ENCODE assay signal across 19 mouse cellular contexts in genomic region chr19:56451867-56452266, GRCm38 (mm10). TPM values are rescaled to one million over a fixed set of nuclear protein-coding genes. Genes with fewer than 3 reads are reported as not detected.
DNase-seq lines count a peak whose midpoint lies in the region; ATAC-seq and TF ChIP-seq lines count a peak whose summit lies in the region.
"Had no signal": no experiment of that assay in that cellular context is flagged by ENCODE, and none has a peak within 500 bp of the region (broad histone marks: within the 10 kb centered on the region; RNA-seq: fewer than 3 reads in every experiment).

No protein-coding gene starts in this region.

- no peak for ATAC-seq in kidney, postnatal 0 days (replicated peaks; ENCODE audit: low FRiP score, low read depth)
- ATAC-seq: forebrain, embryonic 15.5 days; liver, postnatal 0 days had no signal

- H3K27ac ChIP-seq in kidney, postnatal 0 days = no peak overlapping the region
- H3K27ac ChIP-seq in embryonic facial prominence, embryonic 10.5 days (replicated peaks) = no peak overlapping the region
- H3K27ac ChIP-seq: forebrain, embryonic 15.5 days; heart, embryonic 15.5 days; hindbrain, embryonic 13.5 days had no signal

- H3K9me3 ChIP-seq in kidney, postnatal 0 days (replicated peaks; ENCODE audit: low read length) = no peaks in the 10 kb centered on the region
- no peaks in the 10 kb centered on the region for H3K9me3 ChIP-seq in embryonic facial prominence, embryonic 10.5 days
- H3K9me3 ChIP-seq: forebrain, embryonic 15.5 days; heart, embryonic 15.5 days; hindbrain, embryonic 13.5 days had no signal

- H3K27me3 ChIP-seq in kidney, postnatal 0 days (ENCODE audit: insufficient read depth, low read length) = no peaks in the 10 kb centered on the region
- no peaks in the 10 kb centered on the region for H3K27me3 ChIP-seq in C2C12 (ENCODE audit: control insufficient read depth, insufficient read depth, insufficient read length)
- H3K27me3 ChIP-seq in embryonic facial prominence, embryonic 10.5 days (replicated peaks; ENCODE audit: low read depth, poor library complexity, severe bottlenecking) = 0 out of 2 replicates have a peak, but pooled peaks cover 4% of the 10 kb centered on the region
- H3K27me3 ChIP-seq: forebrain, embryonic 15.5 days; hindbrain, embryonic 13.5 days had no signal

- peak; percentile 29; the same call in 1 of the 2 replicates for TF ChIP-seq CTCF in kidney, postnatal 0 days (IDR thresholded peaks at IDR 0.05; ENCODE audit: low read depth)
- TF ChIP-seq CTCF in C2C12 (IDR thresholded peaks at IDR 0.05; ENCODE audit: control insufficient read depth, insufficient read depth, insufficient read length) = no peak

- H3K9ac ChIP-seq in kidney, postnatal 0 days (ENCODE audit: low read depth, low read length) = no peak overlapping the region
- H3K9ac ChIP-seq: forebrain, embryonic 15.5 days; heart, embryonic 15.5 days; hindbrain, embryonic 13.5 days; liver, postnatal 0 days had no signal

- H3ac ChIP-seq in C2C12 (ENCODE audit: control insufficient read depth, insufficient read length, low read depth) = no peak overlapping the region

- H3K79me2 ChIP-seq in C2C12 (ENCODE audit: control insufficient read depth, insufficient read depth) = no peaks in the 10 kb centered on the region

- no peaks in the 10 kb centered on the region for H3K4me1 ChIP-seq in kidney, postnatal 0 days (replicated peaks; ENCODE audit: insufficient read depth, low read length)
- no peaks in the 10 kb centered on the region for H3K4me1 ChIP-seq in embryonic facial prominence, embryonic 10.5 days
- H3K4me1 ChIP-seq: forebrain, embryonic 15.5 days; heart, embryonic 15.5 days; hindbrain, embryonic 13.5 days had no signal

- no peaks in the 10 kb centered on the region for H3K36me3 ChIP-seq in kidney, postnatal 0 days (ENCODE audit: insufficient read depth, low read length)
- no peaks in the 10 kb centered on the region for H3K36me3 ChIP-seq in C2C12 (ENCODE audit: control insufficient read depth, insufficient read depth)
- no peaks in the 10 kb centered on the region for H3K36me3 ChIP-seq in embryonic facial prominence, embryonic 10.5 days (replicated peaks)
- H3K36me3 ChIP-seq: forebrain, embryonic 15.5 days; heart, embryonic 15.5 days; hindbrain, embryonic 13.5 days had no signal

- H3K79me3 ChIP-seq in C2C12 (ENCODE audit: low read depth) = no peaks in the 10 kb centered on the region

- DNase-seq in kidney, postnatal 0 days (ENCODE audit: low spot score) = peak; percentile 40
- DNase-seq in kidney, adult 11 months = no peak
- peak; percentile 41 for DNase-seq in 3134 (ENCODE audit: extremely low read depth, insufficient read length, low spot score)
- DNase-seq in fibroblast of lung, adult 2 months (ENCODE audit: low read depth) = peak; percentile 63
- DNase-seq in adrenal gland, adult 2 months = no peak
- no peak for DNase-seq in embryonic facial prominence, embryonic 10.5 days (ENCODE audit: low spot score)
- DNase-seq: cerebellum, postnatal 10 days; kidney, postnatal 14 days; liver; liver, postnatal 0 days; midbrain, embryonic 14.5 days; retina, postnatal 1 day had no signal

- WGBS in kidney, postnatal 0 days = 57% methylated on average over 4 of the region's 4 CpGs
- WGBS in embryonic facial prominence, embryonic 10.5 days = 85% methylated on average over 4 of the region's 4 CpGs

- H3K4me2 ChIP-seq in kidney, postnatal 0 days (ENCODE audit: low read length) = no peak overlapping the region
- H3K4me2 ChIP-seq: forebrain, embryonic 15.5 days; heart, embryonic 15.5 days; hindbrain, embryonic 13.5 days had no signal

- H3K4me3 ChIP-seq in kidney, postnatal 0 days (replicated peaks; ENCODE audit: low read depth, low read length) = no peak overlapping the region
- no peak overlapping the region for H3K4me3 ChIP-seq in C2C12 (ENCODE audit: insufficient read depth, poor library complexity, severe bottlenecking)
- H3K4me3 ChIP-seq in embryonic facial prominence, embryonic 10.5 days = no peak overlapping the region
- H3K4me3 ChIP-seq: erythroblast, embryonic 14.5 days; forebrain, embryonic 15.5 days; heart, embryonic 15.5 days; hindbrain, embryonic 13.5 days had no signal

TF ChIP-seq in C2C12, 6 proteins besides CTCF, POLR2A, EP300 and RAD21:
- TF ChIP-seq MAX (IDR thresholded peaks at IDR 0.05) (no peak), USF1 (IDR thresholded peaks at IDR 0.05; ENCODE audit: low read depth) (peak; percentile 94)

RNA-seq across cellular contexts. Expression of gene Plekhs1, which starts 9.6 kb away (rescaled TPM):
- polyA plus RNA-seq in kidney, postnatal 0 days (2015; fragmentation: Nextera tagmentation; extraction: Ambion mirVana) = 1.7 and 1.8 TPM in 2 replicates
- not detected for polyA plus RNA-seq in C2C12 (2012; fragmentation: generic; extraction: Trizol)
- under 1 TPM; 0.24 to 0.37 TPM for total RNA-seq in adrenal gland, adult 2 months (2021)
- 0.10 TPM in 1 of 2 replicates, not detected in the other for polyA plus RNA-seq in adrenal gland, adult 2 months (2012; rRNA removed)
- 0.21 TPM in 1 of 2 replicates, not detected in the other for polyA plus RNA-seq in embryonic facial prominence, embryonic 10.5 days (2016; fragmentation: Nextera tagmentation; extraction: Ambion mirVana)
- total RNA-seq: gastrocnemius, adult 18-20 months; megakaryocyte progenitor cell, adult 5-6 weeks had no signal
- polyA plus RNA-seq: erythroblast, embryonic 14.5 days; liver, postnatal 0 days had no signal

RNA-seq across cellular contexts. Expression of gene Casp7, which starts 54.9 kb away (rescaled TPM):
- polyA plus RNA-seq in kidney, postnatal 0 days (2015; fragmentation: Nextera tagmentation; extraction: Ambion mirVana) = 24.2 and 28.6 TPM in 2 replicates
- polyA plus RNA-seq in C2C12 (2012; fragmentation: generic; extraction: Trizol) = 9.1 TPM
- total RNA-seq in adrenal gland, adult 2 months (2021) = 1 to 10 TPM; 7.3 to 7.9 TPM
- 3.8 and 4.2 TPM in 2 replicates for polyA plus RNA-seq in adrenal gland, adult 2 months (2012; rRNA removed)
- polyA plus RNA-seq in embryonic facial prominence, embryonic 10.5 days (2016; fragmentation: Nextera tagmentation; extraction: Ambion mirVana) = 15.9 and 17.8 TPM in 2 replicates

Comparison
In these comparisons a context has a peak if more than half of its experiments do, and no peak if none do; other contexts are left out.
1. DNase-seq: peak in kidney, postnatal 0 days (single experiment), 3134 (single experiment) and fibroblast of lung, adult 2 months (single experiment); none in kidney, adult 11 months (single experiment), adrenal gland, adult 2 months (single experiment) and embryonic facial prominence, embryonic 10.5 days (single experiment).